Mouse (Mus musculus) forebrain, embryonic 10.5 days (tissue): ENCODE results near the gene Hoxa9. TPM values are rescaled to one million over a fixed set of nuclear protein-coding genes. Genes with fewer than 3 reads are reported as not detected.
A peak's percentile ranks its signal among the peaks of the same experiment; 100 is the strongest.

Experiments used
- DNase-seq: peaks from one replicate; pipeline ENCODE4 v3.0.0-alpha.2; 2017; ENCODE audit warnings: low spot score; ENCODE audit errors: extremely low spot score
- H3K27ac ChIP-seq: fragments of 300-500 bp; sonication (generic); 2 replicates; pipeline ENCODE4 v1.5.1; 2016; ENCODE audit warnings: mild to moderate bottlenecking
- H3K27me3 ChIP-seq: fragments of 300-500 bp; sonication (generic); 2 replicates; pipeline ENCODE4 v1.6.1; 2016; ENCODE audit warnings: mild to moderate bottlenecking; ENCODE audit not compliant: poor library complexity, severe bottlenecking
- H3K36me3 ChIP-seq: fragments of 300-500 bp; sonication (generic); replicated peaks from 2 replicates; pipeline ENCODE4 v1.6.1; 2016; ENCODE audit warnings: mild to moderate bottlenecking, moderate library complexity
- H3K4me1 ChIP-seq: fragments of 300-500 bp; sonication (generic); 2 replicates; pipeline ENCODE4 v1.6.1; 2016
- H3K4me3 ChIP-seq: fragments of 300-500 bp; sonication (generic); 2 replicates; pipeline ENCODE4 v1.5.1; 2016; ENCODE audit warnings: mild to moderate bottlenecking, moderate library complexity
- H3K9me3 ChIP-seq: fragments of 300-500 bp; sonication (generic); 2 replicates; pipeline ENCODE4 v1.6.1; 2016; ENCODE audit warnings: mild to moderate bottlenecking, moderate library complexity
- WGBS: fragments of 180-500 bp; shearing (Covaris S2); methylation state at CpG from one replicate; pipeline ENCODE4 v1.1.7; 2016; 5-methylcytosine and 5-hydroxymethylcytosine counted together
- microRNA counts: library from miRNA; unstranded; fragments of <30 nt; microRNA quantifications from one replicate; lab custom pipeline; 2017
- microRNA-seq: library from miRNA; unstranded; fragments of <30 nt; microRNA quantifications from one replicate; pipeline ENCODE4, GENCODE M21; 2017
- polyA plus RNA-seq: library from polyadenylated mRNA; unstranded; fragments of >200 nt; fragmentation: Nextera tagmentation; extraction: Ambion mirVana; gene quantifications from 2 replicates; pipeline ENCODE4 v1.2.1, GENCODE M21; 2016

Gene Hoxa9
- polyA plus RNA-seq, 1 experiment from 2014 or later: not detected

- peak; percentile 54 for DNase-seq
- Histone ChIP-seq H3K27ac (no peak within 1 kb of the TSS), H3K36me3 (no peaks in the 10 kb centered on the region), H3K4me1 (peaks cover 16% of the 10 kb centered on the region), H3K27me3 (peaks cover 100% of the 10 kb centered on the region), H3K4me3 (no peak within 1 kb of the TSS), H3K9me3 (no peaks in the 10 kb centered on the region)
- WGBS: under 1% methylated on average over 36 of the region's 36 CpGs
Measured at GRCm38 (mm10) chr6:52177061-52177735, 53.7 kb downstream of the Hoxa9 start, which contains the start of gene 5730596B20Rik. Gene 5730596B20Rik, plus strand, starts transcription at chr6:52177498.

GRCm38 (mm10) chr6:52176391-52176790, 54.5 kb downstream of the Hoxa9 start:
- peaks cover 100% of the 10 kb centered on the region for H3K27me3 ChIP-seq
- WGBS: under 1% methylated on average over 6 of the region's 6 CpGs
- no peak overlapping the region for H3K4me3 ChIP-seq
- no peak overlapping the region for H3K27ac ChIP-seq
- H3K4me1 ChIP-seq: peaks cover 20% of the 10 kb centered on the region
- no peaks in the 10 kb centered on the region for H3K9me3 ChIP-seq
- no peaks in the 10 kb centered on the region for H3K36me3 ChIP-seq
- no peak for DNase-seq

DNA sequence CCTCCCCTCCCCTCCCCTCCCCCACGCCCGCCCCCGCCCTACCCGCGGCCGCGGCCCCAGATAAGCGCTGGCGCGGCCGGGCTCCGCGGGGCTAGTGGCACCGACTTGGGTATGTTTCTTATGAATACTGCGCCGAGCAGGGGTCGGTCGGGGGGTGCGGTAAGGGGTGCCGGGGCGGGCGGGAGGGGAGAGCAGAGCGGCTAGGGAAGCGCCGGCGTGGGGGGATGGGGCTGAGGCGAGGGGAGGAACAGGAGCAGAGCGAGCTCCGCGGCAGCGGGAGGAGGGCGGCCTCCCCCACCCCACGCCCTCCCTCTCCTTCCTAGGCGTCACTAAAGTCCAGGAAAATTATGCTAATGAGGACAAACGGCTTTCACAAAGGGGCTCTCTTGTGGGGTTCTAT, 55.0 kb downstream of the Hoxa9 start:
- H3K4me1 ChIP-seq: peaks cover 20% of the 10 kb centered on the region
- DNase-seq: no peak
- no peak overlapping the region for H3K27ac ChIP-seq
- peaks cover 100% of the 10 kb centered on the region for H3K27me3 ChIP-seq
- WGBS: 0% methylated on average over 16 of the region's 35 CpGs
- no peak overlapping the region for H3K4me3 ChIP-seq
- no peaks in the 10 kb centered on the region for H3K36me3 ChIP-seq
- no peaks in the 10 kb centered on the region for H3K9me3 ChIP-seq

DNA sequence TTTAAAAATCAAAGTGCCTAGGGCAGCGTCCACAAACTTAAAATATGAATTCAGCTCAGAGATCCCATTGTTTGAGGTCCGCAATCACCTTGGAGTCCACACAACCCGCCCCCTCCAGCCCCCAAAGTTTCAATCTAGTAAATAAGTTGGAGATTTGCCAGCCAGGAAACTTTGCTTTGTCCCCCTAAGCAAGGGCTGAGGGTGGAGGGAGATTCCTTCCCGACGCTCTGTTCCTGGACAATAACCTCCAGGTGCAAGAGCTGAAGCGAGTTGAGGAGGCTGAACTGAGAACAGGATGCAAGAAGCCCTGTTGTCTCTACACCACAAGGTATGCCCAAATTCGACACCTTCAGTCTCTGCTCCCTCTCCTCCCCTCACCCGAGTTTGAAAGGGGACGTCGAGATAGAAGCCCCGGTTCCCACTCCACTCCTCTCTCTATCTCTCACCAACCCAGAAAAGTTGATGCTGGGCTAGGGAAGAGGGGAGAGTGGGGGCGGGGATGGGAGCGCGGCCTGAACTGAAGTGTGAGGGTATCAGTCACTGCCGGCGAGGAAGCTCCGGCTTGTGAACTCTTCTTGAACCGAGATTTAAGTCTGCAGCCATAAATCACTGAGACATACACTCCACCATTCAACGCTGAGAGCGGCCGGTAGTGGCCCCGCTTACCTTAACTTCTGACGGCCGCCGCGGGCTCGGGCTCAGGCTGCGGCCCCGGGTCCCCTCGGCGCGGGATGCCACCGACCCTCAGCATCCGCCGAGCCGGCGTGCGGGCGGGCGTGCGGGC, 55.7 kb downstream of the Hoxa9 start:
- Histone ChIP-seq H3K36me3 (no peaks in the 10 kb centered on the region), H3K4me3 (no peak overlapping the region), H3K27ac (no peak overlapping the region), H3K4me1 (peaks cover 26% of the 10 kb centered on the region), H3K9me3 (no peaks in the 10 kb centered on the region), H3K27me3 (peaks cover 100% of the 10 kb centered on the region)
- WGBS: under 1% methylated on average over 41 of the region's 41 CpGs
- DNase-seq: no peak

DNA sequence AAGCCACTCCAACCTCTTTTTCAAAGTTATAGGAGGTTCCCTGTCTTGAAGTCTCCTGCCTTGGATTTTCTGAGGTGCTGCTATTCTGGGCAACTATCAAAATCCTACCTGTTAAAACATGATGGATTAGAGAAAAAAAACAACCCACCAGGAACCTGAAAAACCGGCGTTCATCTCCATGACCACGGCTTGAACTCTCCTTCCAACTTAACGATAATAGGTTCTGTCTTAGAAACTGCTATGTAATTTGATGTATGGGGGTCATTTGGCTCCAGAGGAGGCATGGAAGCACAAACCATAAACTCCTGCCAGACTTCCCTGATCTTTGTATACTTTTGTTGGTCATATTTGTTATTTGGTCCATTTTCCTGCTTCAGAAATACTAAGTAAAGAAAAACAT, 57.2 kb downstream of the Hoxa9 start:
- DNase-seq: no peak
- WGBS: 3% methylated on average over 4 of the region's 4 CpGs
- Histone ChIP-seq H3K4me1 (peaks cover 30% of the 10 kb centered on the region), H3K9me3 (no peaks in the 10 kb centered on the region), H3K4me3 (no peak overlapping the region), H3K36me3 (no peaks in the 10 kb centered on the region), H3K27me3 (peaks cover 100% of the 10 kb centered on the region), H3K27ac (no peak overlapping the region)

MicroRNAs encoded within 50 kb of the gene (microRNA counts, 519-probe panel; counts per million panel counts)
- microRNA mmu-miR-196b (lab: Ali Mortazavi, UCI): 341 counts per million, percentile 65 among the panel's probes with 10 or more counts

Small RNAs within 50 kb of the gene (microRNA-seq; reads per million reads assigned to microRNA genes)
- 64.4 reads per million, percentile 44 among the genes with 10 or more reads in this experiment for gene Mir196b

Other genes starting within 250 kb of the Hoxa9 start
- 7.7 and 9.0 TPM in 2 replicates for gene Skap2, start 218.5 kb downstream of the Hoxa9 start, polyA plus RNA-seq
- not detected in 2 replicates for gene Hoxa1, start 72.8 kb downstream of the Hoxa9 start, polyA plus RNA-seq
- not detected in 2 replicates for gene Hoxa2, start 66.3 kb downstream of the Hoxa9 start, polyA plus RNA-seq
- not detected in 2 replicates for gene 5730596B20Rik, start 53.6 kb downstream of the Hoxa9 start, polyA plus RNA-seq
- not detected in 2 replicates for gene Hoxa4, start 39.3 kb downstream of the Hoxa9 start, polyA plus RNA-seq
- gene Hoxa5, start 26.5 kb downstream of the Hoxa9 start, polyA plus RNA-seq: not detected in 2 replicates
- not detected in 2 replicates for gene Hoxa6, start 22.4 kb downstream of the Hoxa9 start, polyA plus RNA-seq
- gene Hoxa3, start 17.8 kb downstream of the Hoxa9 start, polyA plus RNA-seq: not detected in 2 replicates
- gene Gm28308, start 17.8 kb downstream of the Hoxa9 start, polyA plus RNA-seq: not detected in 2 replicates
- gene Hoxa7, start 9.2 kb downstream of the Hoxa9 start, polyA plus RNA-seq: not detected in 2 replicates
- not detected in 2 replicates for gene Hoxa10, start 9.8 kb upstream of the Hoxa9 start, polyA plus RNA-seq
- not detected in 2 replicates for gene Hoxa11, start 14.7 kb upstream of the Hoxa9 start, polyA plus RNA-seq
- not detected in 2 replicates for gene Hoxa13, start 29.8 kb upstream of the Hoxa9 start, polyA plus RNA-seq
- not detected in 2 replicates for gene Evx1, start 82.4 kb upstream of the Hoxa9 start, polyA plus RNA-seq